Mouse (Mus musculus): ENCODE data around the gene Ifnl2.
"Not testable (repeated sequence)": the region's sequence is repeated elsewhere in the genome, so short reads cannot be mapped to it uniquely, and the experiment has no call there.

DNA sequence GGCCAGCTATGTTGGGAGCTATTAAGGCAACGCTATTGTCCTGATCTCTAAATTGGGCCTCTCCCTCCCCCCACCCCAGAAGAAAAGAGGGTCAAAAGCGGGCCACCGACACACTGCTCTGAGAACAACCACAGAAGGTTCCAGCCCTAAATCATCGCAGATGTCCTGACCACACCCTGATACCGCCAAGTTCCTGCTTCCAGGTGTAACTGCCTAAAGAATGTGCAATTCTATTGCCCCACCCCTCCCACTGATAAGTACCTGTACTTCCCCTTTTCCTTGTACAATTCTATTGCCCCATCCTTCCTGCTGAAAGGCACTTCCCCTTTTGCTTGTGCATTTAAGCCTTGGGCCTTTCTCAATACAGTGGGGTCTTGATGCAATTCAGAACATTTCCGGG lies 28.6 kb upstream of the Ifnl2 start:
- TF ChIP-seq CTCF (IDR thresholded peaks at IDR 0.05; ENCODE audit: low read depth, low read length); POLR2AphosphoS5 (IDR thresholded peaks at IDR 0.05; ENCODE audit: insufficient replicate concordance, low read depth, low read length); GATA1 (IDR thresholded peaks at IDR 0.05; ENCODE audit: borderline replicate concordance, low read length): not testable (repeated sequence)

All from G1E (cell line).